Mouse (Mus musculus) embryo, embryonic 10.5 days (tissue): Measurements from ENCODE around the gene Vwa2.

Source experiments
- DNase-seq: peaks from one replicate; pipeline ENCODE4 v3.0.0-alpha.2; 2015; ENCODE audit warnings: low spot score

The Vwa2 gene

DNA sequence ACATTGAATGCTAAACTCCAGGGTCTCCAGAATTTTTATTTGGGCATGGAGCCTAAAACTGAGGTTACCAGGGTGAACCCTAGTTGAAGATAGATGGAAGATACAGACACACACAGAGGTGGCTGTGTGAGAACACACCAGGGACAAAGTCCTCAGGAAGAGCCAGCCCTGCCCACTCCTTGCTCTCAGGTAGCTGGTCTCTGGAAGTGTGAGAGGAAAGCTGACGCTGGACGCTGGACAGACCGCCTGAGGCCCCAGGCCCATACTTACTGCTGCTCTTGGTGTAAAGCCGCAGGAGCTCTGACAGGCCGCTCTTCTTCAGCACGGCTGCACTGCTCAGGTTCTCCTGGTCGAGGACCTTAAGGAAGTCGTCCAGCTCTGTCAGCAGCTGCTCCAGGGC is 75.8 kb downstream of the Vwa2 start:
- no peak for DNase-seq

DNA sequence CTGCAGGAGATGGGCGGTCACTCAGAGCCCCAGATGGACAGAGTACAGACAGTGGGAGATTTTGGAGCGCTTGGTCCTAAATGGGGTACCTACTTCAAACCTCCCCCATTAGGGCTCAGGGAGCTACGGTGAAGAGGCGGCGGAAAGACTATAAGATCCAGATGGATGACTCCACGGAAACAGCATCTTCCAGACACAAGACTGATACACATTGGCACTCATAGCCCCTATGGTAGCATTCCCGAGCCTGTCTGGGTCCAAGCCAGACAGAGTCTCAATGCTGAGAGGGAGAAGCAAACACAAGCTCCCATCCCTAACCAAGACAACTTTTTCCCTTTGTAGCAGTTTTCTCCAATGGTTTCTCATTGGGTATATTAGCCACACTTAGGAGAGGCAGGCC is 76.8 kb downstream of the Vwa2 start:
- no peak for DNase-seq

DNA sequence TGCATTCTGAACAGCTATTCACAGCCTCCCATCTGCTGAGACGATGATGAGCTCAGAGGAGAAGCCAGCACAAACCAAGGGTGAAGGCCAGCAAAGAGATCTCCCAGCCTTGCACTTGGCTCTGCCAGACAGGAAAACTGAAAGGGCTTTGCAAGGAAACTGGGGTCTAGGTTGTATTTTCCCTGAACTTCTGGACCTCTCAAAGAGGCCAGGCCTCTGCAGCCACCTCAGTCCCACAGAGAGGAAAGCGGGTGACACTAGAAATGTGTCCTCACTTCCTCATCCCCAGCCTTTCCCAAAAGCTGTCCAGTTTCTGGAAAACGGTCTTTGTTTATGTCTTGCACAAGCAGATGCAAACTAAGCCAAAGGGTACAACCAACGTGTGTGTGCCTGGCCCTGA is 79.8 kb downstream of the Vwa2 start:
- no peak for DNase-seq

DNA sequence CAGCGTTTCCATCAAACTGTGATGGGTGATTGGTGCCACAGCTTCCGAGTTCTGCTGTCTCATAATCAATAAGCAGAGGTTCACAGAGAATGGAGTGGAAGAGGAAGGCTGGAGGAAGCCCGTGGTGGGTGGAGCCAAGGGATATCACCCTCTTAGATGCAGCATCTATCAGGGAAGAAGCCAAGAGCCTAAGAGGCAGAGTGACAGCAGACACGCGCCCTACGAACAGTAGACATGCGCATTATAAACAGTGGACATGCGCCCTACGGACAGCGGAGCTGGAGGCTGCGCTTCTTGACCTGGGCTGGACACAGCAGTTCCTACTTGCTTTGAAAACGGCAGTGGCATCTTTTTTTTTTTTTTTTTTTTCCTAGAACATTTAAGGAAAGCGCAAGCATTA is 80.8 kb downstream of the Vwa2 start:
- DNase-seq: no peak

DNA sequence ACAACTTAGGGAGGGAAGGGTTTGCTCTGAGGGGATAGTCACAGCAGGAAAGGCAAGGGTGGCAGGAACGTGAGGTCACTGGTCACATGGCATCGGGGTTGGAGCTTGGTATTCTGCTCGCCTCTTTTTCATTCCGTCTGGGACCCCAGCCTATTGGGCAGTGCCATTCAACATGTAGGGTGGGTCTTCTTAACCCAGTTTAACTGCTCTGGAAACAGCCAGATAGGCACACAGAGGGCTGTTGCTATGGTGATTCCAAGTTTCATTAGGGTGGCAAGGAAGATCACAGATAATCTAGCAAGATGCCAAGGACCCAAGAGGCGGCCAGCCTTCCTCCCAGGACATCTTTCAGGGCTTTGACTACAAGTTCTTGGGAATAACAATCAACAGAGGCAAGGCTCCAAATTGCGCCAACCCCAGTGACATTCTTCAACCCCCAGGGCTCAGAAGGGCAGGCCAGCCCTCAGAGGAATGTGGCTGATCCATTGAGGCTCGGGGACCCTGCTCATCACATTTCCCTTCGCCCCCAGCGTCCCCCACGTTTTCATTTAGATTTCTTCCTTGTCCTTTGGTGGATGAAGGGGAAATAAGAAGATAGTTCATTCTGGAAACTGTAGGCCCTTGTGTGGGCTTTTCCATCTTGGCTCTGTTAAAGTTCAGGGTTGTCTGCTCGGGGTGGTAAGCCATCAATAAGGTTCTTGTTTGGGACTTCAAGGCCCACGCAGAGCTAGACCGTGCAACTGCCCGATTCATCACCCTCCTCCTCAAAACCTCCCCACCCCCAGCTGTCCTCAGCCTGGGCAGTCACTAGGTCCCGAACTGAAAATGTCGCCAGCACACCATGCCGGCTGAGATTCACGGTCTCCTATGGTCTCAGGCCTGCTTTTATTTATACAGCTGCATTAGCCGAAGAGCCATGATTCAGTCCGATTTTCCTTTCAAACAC is 81.8 kb downstream of the Vwa2 start:
- no peak for DNase-seq

DNA sequence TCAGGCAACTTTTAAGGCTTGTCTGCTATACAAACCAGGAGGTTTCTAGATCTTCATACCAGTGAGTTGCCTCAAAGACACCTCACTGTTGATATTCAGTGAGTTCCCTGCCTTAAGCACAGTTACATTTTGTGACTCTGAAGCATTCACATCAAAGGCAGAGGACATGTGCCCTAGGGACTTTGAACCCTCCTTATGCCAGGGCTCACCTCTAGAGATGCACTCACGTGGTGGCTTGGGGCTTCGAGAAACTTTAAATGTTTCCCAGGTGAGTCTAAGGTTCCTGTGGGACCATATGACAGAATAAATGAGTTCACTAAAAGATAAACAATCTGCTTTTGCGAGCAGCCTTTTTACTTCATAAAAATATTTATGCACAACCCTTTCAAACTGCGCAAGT is 84.0 kb downstream of the Vwa2 start:
- DNase-seq: no peak

DNA sequence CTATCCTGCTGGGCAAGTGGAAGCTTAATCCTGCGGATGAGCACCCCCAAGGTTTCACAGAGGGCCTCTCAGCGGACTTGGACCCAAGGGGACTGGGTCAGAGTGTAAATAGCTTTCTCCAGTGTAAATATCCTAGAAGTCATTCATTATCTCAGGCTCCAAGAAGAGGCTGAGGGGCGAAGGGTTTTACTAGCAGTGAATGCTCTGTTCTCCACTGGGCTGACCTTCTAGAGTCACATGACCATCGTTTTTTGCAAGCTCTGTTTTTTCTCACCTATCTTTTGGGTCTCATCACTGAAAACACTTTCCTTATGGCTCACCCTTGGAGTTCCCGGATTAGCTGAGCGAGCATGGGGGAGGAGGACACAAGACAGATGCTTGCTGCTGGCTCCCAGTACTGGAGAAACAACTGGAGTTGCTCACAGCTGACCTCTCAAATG is 84.6 kb downstream of the Vwa2 start:
- DNase-seq: no peak

DNA sequence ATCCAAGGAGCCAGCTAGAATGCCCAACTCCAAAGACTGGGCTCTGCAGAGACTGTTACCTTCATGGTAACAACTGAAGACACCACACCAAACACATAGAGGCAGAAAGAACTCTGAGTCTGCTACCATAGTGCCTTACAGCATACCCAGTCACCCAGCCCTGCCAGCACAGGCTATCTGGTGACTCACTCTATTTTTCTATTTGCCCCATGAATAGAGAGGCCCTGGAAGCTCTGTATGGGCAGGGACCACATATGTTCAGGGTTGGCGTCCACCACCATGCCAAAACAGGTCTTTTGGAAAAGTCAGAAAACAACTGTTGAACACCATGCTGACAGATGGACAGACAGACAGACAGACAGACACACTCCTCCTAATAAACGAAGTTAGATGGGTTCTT is 85.0 kb downstream of the Vwa2 start:
- DNase-seq: no peak

DNA sequence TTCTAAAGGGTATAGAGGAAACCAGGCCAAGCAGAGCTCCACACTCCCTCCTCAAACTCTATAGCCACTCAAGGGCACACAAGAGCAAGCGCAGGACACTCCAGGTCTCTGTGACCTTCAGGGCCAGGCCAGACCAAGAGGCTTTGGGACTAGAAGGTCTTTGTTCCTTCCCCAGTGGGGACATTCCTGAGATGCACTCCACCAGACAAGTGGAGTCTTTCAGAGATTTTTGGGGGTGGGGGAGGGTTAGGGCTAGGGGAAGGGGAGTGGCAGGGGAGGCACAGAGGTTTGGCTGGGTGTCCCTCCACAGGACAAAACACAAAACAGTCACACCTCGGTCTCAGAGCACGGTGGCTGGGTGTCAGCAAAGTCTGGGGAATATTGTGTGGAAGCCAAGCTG is 85.6 kb downstream of the Vwa2 start:
- no peak for DNase-seq
